Comparison of ENCODE assay signal across 25 mouse cellular contexts in genomic region chr4:153652841-153653240, GRCm38 (mm10).
DNase-seq lines count a peak whose midpoint lies in the region; ATAC-seq and TF ChIP-seq lines count a peak whose summit lies in the region.
"Had no signal": no experiment of that assay in that cellular context is flagged by ENCODE, and none has a peak within 500 bp of the region (broad histone marks: within the 10 kb centered on the region; RNA-seq: fewer than 3 reads in every experiment).

No protein-coding gene starts in this region.

- no peaks in the 10 kb centered on the region for H3K27me3 ChIP-seq in hindbrain, postnatal 0 days (ENCODE audit: insufficient read depth, low read length)
- H3K27me3 ChIP-seq in hindbrain, embryonic 11.5 days (ENCODE audit: control insufficient read depth, insufficient read depth, low read length), result no peaks in the 10 kb centered on the region
- H3K27me3 ChIP-seq: hindbrain, embryonic 12.5 days; midbrain, embryonic 13.5 days; neural tube, embryonic 15.5 days had no signal

- no peak overlapping the region for H3K27ac ChIP-seq in hindbrain, postnatal 0 days
- H3K27ac ChIP-seq in hindbrain, embryonic 11.5 days (ENCODE audit: low read depth, low read length), result no peak overlapping the region
- H3K27ac ChIP-seq: heart, embryonic 10.5 days; hindbrain, embryonic 12.5 days; layer of hippocampus, adult 2 months; midbrain, embryonic 13.5 days; neural tube, embryonic 15.5 days; stomach, postnatal 0 days had no signal

- WGBS in hindbrain, postnatal 0 days, result 79% methylated on average over 11 of the region's 11 CpGs
- 78% methylated on average over 11 of the region's 11 CpGs for WGBS in hindbrain, embryonic 11.5 days

- no peak for ATAC-seq in hindbrain, postnatal 0 days
- ATAC-seq in hindbrain, embryonic 11.5 days (ENCODE audit: low FRiP score), result no peak
- no peak for ATAC-seq in megakaryocyte progenitor cell, adult 5-6 weeks (replicated peaks; ENCODE audit: poor library complexity)
- ATAC-seq: inflammation-experienced regulatory T-cells, adult 6 months; liver, postnatal 0 days; midbrain, embryonic 13.5 days had no signal

- no peaks in the 10 kb centered on the region for H3K36me3 ChIP-seq in hindbrain, postnatal 0 days (ENCODE audit: insufficient read depth, low read length)
- no peaks in the 10 kb centered on the region for H3K36me3 ChIP-seq in hindbrain, embryonic 11.5 days (ENCODE audit: control insufficient read depth, insufficient read depth, low read length)
- H3K36me3 ChIP-seq: G1E; heart, embryonic 10.5 days; hindbrain, embryonic 12.5 days; limb, embryonic 10.5 days; midbrain, embryonic 13.5 days; neural tube, embryonic 15.5 days had no signal

- no peak overlapping the region for H3K9ac ChIP-seq in hindbrain, postnatal 0 days (replicated peaks; ENCODE audit: low read length)
- H3K9ac ChIP-seq in hindbrain, embryonic 11.5 days (ENCODE audit: low read depth, low read length), result no peak overlapping the region
- H3K9ac ChIP-seq: hindbrain, embryonic 12.5 days; liver, postnatal 0 days; midbrain, embryonic 13.5 days; neural tube, embryonic 15.5 days had no signal

- DNase-seq in hindbrain, postnatal 0 days (ENCODE audit: low spot score), result peak; percentile 33
- DNase-seq in hindbrain, embryonic 11.5 days (ENCODE audit: low spot score), result no peak
- peak; percentile 80 for DNase-seq in brain, adult 2 months (ENCODE audit: low read depth, low spot score)
- peak; percentile 61 to 77 for DNase-seq in left cerebral cortex, postnatal 14 days (ENCODE audit: low spot score in 2 of 2)
- peak; percentile 29 for DNase-seq in right cerebral cortex, postnatal 14 days
- no peak for DNase-seq in adrenal gland, postnatal 14 days
- no peak for DNase-seq in cerebellum, postnatal 36 days
- DNase-seq: cerebellum, adult 11 months; cerebellum, postnatal 10 days; kidney, adult 2 months; kidney, postnatal 10 days; liver, postnatal 0 days; lung, postnatal 10 days; thymus, postnatal 14 days had no signal

- H3K4me2 ChIP-seq in hindbrain, postnatal 0 days (ENCODE audit: low read depth, low read length), result no peak overlapping the region
- no peak overlapping the region for H3K4me2 ChIP-seq in hindbrain, embryonic 11.5 days (replicated peaks; ENCODE audit: low read depth, low read length)
- H3K4me2 ChIP-seq: hindbrain, embryonic 12.5 days; midbrain, embryonic 13.5 days; neural tube, embryonic 15.5 days had no signal

- intact Hi-C loops in left cerebral cortex, postnatal 14 days (cut with DNase I), result no loop called here

- H3K4me3 ChIP-seq in hindbrain, postnatal 0 days (ENCODE audit: low read length), result no peak overlapping the region
- H3K4me3 ChIP-seq in hindbrain, embryonic 11.5 days (ENCODE audit: low read depth, low read length), result no peak overlapping the region
- H3K4me3 ChIP-seq: heart, embryonic 10.5 days; hindbrain, embryonic 12.5 days; layer of hippocampus, adult 2 months; limb, embryonic 10.5 days; midbrain, embryonic 13.5 days; myocyte; neural tube, embryonic 15.5 days had no signal

- no peak for TF ChIP-seq CTCF in hindbrain, postnatal 0 days (IDR thresholded peaks at IDR 0.05; ENCODE audit: low read depth)

- H3K9me3 ChIP-seq in hindbrain, postnatal 0 days (ENCODE audit: low read length), result no peaks in the 10 kb centered on the region
- H3K9me3 ChIP-seq in hindbrain, embryonic 11.5 days (ENCODE audit: control insufficient read depth, low read length), result no peaks in the 10 kb centered on the region
- H3K9me3 ChIP-seq: heart, embryonic 10.5 days; hindbrain, embryonic 12.5 days; limb, embryonic 10.5 days; midbrain, embryonic 13.5 days; neural tube, embryonic 15.5 days had no signal

- H3K4me1 ChIP-seq in hindbrain, postnatal 0 days (ENCODE audit: insufficient read depth, low read length), result no peaks in the 10 kb centered on the region
- H3K4me1 ChIP-seq in hindbrain, embryonic 11.5 days (replicated peaks; ENCODE audit: control insufficient read depth, insufficient read depth, low read length), result 0 out of 2 replicates have a peak, but pooled peaks cover 2% of the 10 kb centered on the region

Comparison
In these comparisons a context has a peak if more than half of its experiments do, and no peak if none do; other contexts are left out.
1. DNase-seq: peak in hindbrain, postnatal 0 days (single experiment), brain, adult 2 months (single experiment), left cerebral cortex, postnatal 14 days (2 of 2) and right cerebral cortex, postnatal 14 days (single experiment); none in hindbrain, embryonic 11.5 days (single experiment), adrenal gland, postnatal 14 days (single experiment) and cerebellum, postnatal 36 days (0 of 2).